Mouse (Mus musculus): ENCODE measurements around the gene Aggf1.

DNA sequence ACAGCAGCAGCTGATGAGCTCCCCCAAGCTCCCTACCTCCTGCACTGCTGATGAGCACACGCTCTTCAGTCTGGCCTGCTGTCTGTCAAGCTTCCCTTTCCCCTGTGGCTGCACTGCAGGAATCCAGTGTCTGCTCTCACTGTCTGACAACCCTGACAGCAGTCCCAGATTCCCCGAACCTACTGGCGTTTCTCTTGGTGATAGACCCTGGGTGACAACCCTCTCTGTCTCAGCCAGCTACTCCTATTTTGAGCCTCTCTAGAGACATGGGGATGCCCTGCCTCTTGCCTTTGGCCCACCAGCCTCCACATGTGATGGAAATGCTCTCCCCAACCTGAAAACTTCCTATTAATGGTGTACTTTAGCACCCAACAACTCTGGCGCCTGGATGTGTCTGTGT, 11.7 kb downstream of the Aggf1 start:
- no peak for TF ChIP-seq RAD21 (IDR thresholded peaks at IDR 0.05; ENCODE audit: low read depth, low read length)
- no peak for TF ChIP-seq MAZ (IDR thresholded peaks at IDR 0.05; ENCODE audit: low read depth, low read length)
- no peak for TF ChIP-seq CTCF (IDR thresholded peaks at IDR 0.05 in 2 of 3, conservative IDR thresholded peaks at IDR 0.05 in 1 of 3; ENCODE audit: control insufficient read depth in 1 of 3, insufficient read depth in 1 of 3, low read depth in 2 of 3, low read length in 3 of 3, poor library complexity in 1 of 3, severe bottlenecking in 1 of 3)
